Mouse (Mus musculus) kidney, embryonic 16.5 days (tissue): ENCODE data around the gene Synm. TPM values are rescaled to one million over a fixed set of nuclear protein-coding genes. Genes with fewer than 3 reads are reported as not detected.

ENCODE experiments used
- ATAC-seq: fragments of 200-750 bp; cut with Nextera tagmentation; 2 replicates; pipeline ENCODE4 v1.8.0; 2017; ENCODE audit warnings: moderate TSS enrichment; ENCODE audit not compliant: low FRiP score, low TSS enrichment
- H3K27ac ChIP-seq: fragments of 300-500 bp; sonication (generic); 2 replicates; pipeline ENCODE4 v1.5.1; 2014; ENCODE audit warnings: low read length
- H3K27me3 ChIP-seq: fragments of 300-500 bp; sonication (generic); 2 replicates; pipeline ENCODE4 v1.6.1; 2014; ENCODE audit warnings: low read length, control low read depth, mixed read lengths; ENCODE audit not compliant: insufficient read depth
- H3K36me3 ChIP-seq: fragments of 300-500 bp; sonication (generic); 2 replicates; pipeline ENCODE4 v1.6.1; 2014; ENCODE audit warnings: low read length, control low read depth, mixed read lengths; ENCODE audit not compliant: insufficient read depth
- H3K4me1 ChIP-seq: fragments of 300-500 bp; sonication (generic); 2 replicates; pipeline ENCODE4 v1.6.1; 2014; ENCODE audit warnings: low read length, control low read depth, mixed read lengths; ENCODE audit not compliant: insufficient read depth
- H3K4me2 ChIP-seq: fragments of 300-500 bp; sonication (generic); replicated peaks from 2 replicates; pipeline ENCODE4 v1.6.1; 2014; ENCODE audit warnings: low read depth, low read length
- H3K4me3 ChIP-seq: fragments of 300-500 bp; sonication (generic); 2 replicates; pipeline ENCODE4 v1.5.1; 2014; ENCODE audit warnings: mild to moderate bottlenecking, low read length
- H3K9ac ChIP-seq: fragments of 300-500 bp; sonication (generic); replicated peaks from 2 replicates; pipeline ENCODE4 v1.6.1; 2014; ENCODE audit warnings: low read length
- H3K9me3 ChIP-seq: fragments of 300-500 bp; sonication (generic); 2 replicates; pipeline ENCODE4 v1.6.1; 2016; ENCODE audit warnings: low read length, control low read depth
- WGBS: fragments of 180-500 bp; shearing (Covaris S2); extraction: QIAGEN DNeasy Blood & Tissue Kit; methylation state at CpG from one replicate; pipeline ENCODE4 v1.1.7; 2014; 5-methylcytosine and 5-hydroxymethylcytosine counted together
- microRNA-seq: library from miRNA; unstranded; fragments of <30 nt; microRNA quantifications from one replicate; pipeline ENCODE4, GENCODE M21; 2016
- polyA plus RNA-seq: library from polyadenylated mRNA; unstranded; fragments of >200 nt; fragmentation: Nextera tagmentation; extraction: Ambion mirVana; gene quantifications from 2 replicates; pipeline ENCODE4 v1.2.1, GENCODE M21; 2015

Synm gene
- polyA plus RNA-seq, 1 experiment from 2014 or later = 2.3 TPM

GRCm38 (mm10) chr7:67691036-67691435, 68.5 kb downstream of the Synm start:
- Histone ChIP-seq H3K27me3 (no peaks in the 10 kb centered on the region), H3K4me1 (0 out of 2 replicates have a peak, but pooled peaks cover 10% of the 10 kb centered on the region), H3K9me3 (no peaks in the 10 kb centered on the region), H3K27ac (no peak overlapping the region), H3K9ac (no peak overlapping the region), H3K4me2 (no peak overlapping the region), H3K4me3 (no peak overlapping the region), H3K36me3 (no peaks in the 10 kb centered on the region; the same call in 1 of the 2 replicates)
- WGBS = 69% methylated on average over 6 of the region's 6 CpGs
- no peak for ATAC-seq

GRCm38 (mm10) chr7:67689793-67690192, 69.7 kb downstream of the Synm start:
- no peak for ATAC-seq
- Histone ChIP-seq H3K36me3 (peaks cover 8% of the 10 kb centered on the region), H3K4me1 (0 out of 2 replicates have a peak, but pooled peaks cover 10% of the 10 kb centered on the region), H3K9me3 (0 out of 2 replicates have a peak, but pooled peaks cover 2% of the 10 kb centered on the region), H3K4me3 (no peak overlapping the region), H3K4me2 (no peak overlapping the region), H3K27ac (peak overlapping the region; percentile 68; the same call in 1 of the 2 replicates), H3K9ac (no peak overlapping the region), H3K27me3 (no peaks in the 10 kb centered on the region)
- WGBS = 87% methylated on average over 7 of the region's 7 CpGs

GRCm38 (mm10) chr7:67688281-67688680, 71.3 kb downstream of the Synm start:
- WGBS = 35% methylated on average over 3 of the region's 3 CpGs
- Histone ChIP-seq H3K27ac (peak overlapping the region; percentile 78), H3K9ac (no peak overlapping the region), H3K27me3 (no peaks in the 10 kb centered on the region), H3K4me2 (no peak overlapping the region), H3K9me3 (0 out of 2 replicates have a peak, but pooled peaks cover 2% of the 10 kb centered on the region), H3K36me3 (peaks cover 16% of the 10 kb centered on the region), H3K4me3 (no peak overlapping the region), H3K4me1 (0 out of 2 replicates have a peak, but pooled peaks cover 10% of the 10 kb centered on the region)
- ATAC-seq = peak; percentile 49; the same call in 1 of the 2 replicates

- ATAC-seq = no peak
- Histone ChIP-seq H3K36me3 (peaks cover 24% of the 10 kb centered on the region), H3K27me3 (no peaks in the 10 kb centered on the region), H3K27ac (no peak overlapping the region), H3K4me2 (no peak overlapping the region), H3K9ac (no peak overlapping the region), H3K4me1 (0 out of 2 replicates have a peak, but pooled peaks cover 8% of the 10 kb centered on the region), H3K4me3 (no peak overlapping the region), H3K9me3 (0 out of 2 replicates have a peak, but pooled peaks cover 2% of the 10 kb centered on the region)
- WGBS = 95% methylated on average over 3 of the region's 3 CpGs
Measured at GRCm38 (mm10) chr7:67686545-67686944, 73.0 kb downstream of the Synm start.

- no peaks in the 10 kb centered on the region for H3K4me1 ChIP-seq
- H3K27ac ChIP-seq = no peak overlapping the region
- H3K36me3 ChIP-seq = peaks cover 35% of the 10 kb centered on the region
- 0 out of 2 replicates have a peak, but pooled peaks cover 2% of the 10 kb centered on the region for H3K9me3 ChIP-seq
- no peaks in the 10 kb centered on the region for H3K27me3 ChIP-seq
- WGBS = 72% methylated on average over 16 of the region's 16 CpGs
- no peak for ATAC-seq
- no peak overlapping the region for H3K4me3 ChIP-seq
- no peak overlapping the region for H3K4me2 ChIP-seq
- no peak overlapping the region for H3K9ac ChIP-seq
Measured at GRCm38 (mm10) chr7:67683006-67683405, 76.5 kb downstream of the Synm start.

- WGBS = 54% methylated on average over 9 of the region's 9 CpGs
- H3K4me3 ChIP-seq = no peak overlapping the region
- H3K27me3 ChIP-seq = no peaks in the 10 kb centered on the region
- H3K36me3 ChIP-seq = peaks cover 35% of the 10 kb centered on the region
- no peak overlapping the region for H3K27ac ChIP-seq
- 0 out of 2 replicates have a peak, but pooled peaks cover 2% of the 10 kb centered on the region for H3K9me3 ChIP-seq
- ATAC-seq = 0 out of 2 replicates have a peak, but pooled peaks have one; percentile 54
- H3K9ac ChIP-seq = no peak overlapping the region
- no peaks in the 10 kb centered on the region for H3K4me1 ChIP-seq
- no peak overlapping the region for H3K4me2 ChIP-seq
Measured at GRCm38 (mm10) chr7:67681078-67681477, 78.5 kb downstream of the Synm start.

Small RNAs within 50 kb of the gene (microRNA-seq; reads per million reads assigned to microRNA genes)
- not detected for gene Gm23844

Other genes starting within 250 kb of the Synm start
- 14.4 and 15.1 TPM in 2 replicates for gene Lrrc28, start 114.5 kb downstream of the Synm start, polyA plus RNA-seq
- gene Ttc23, start 112.3 kb downstream of the Synm start, polyA plus RNA-seq = 30.4 and 32.6 TPM in 2 replicates
- gene Igf1r, start 193.1 kb upstream of the Synm start, polyA plus RNA-seq = 22.3 and 32.0 TPM in 2 replicates